Mouse (Mus musculus): ENCODE data around the gene Aurkb.

GRCm38 (mm10) chr11:69060448-69061254, 15.2 kb downstream of the Aurkb start:
- TF ChIP-seq HCFC1 (IDR thresholded peaks at IDR 0.05; ENCODE audit: borderline replicate concordance, insufficient read depth, low read length) (no peak), ZC3H11A (IDR thresholded peaks at IDR 0.05; ENCODE audit: borderline replicate concordance, low read depth, low read length) (no peak), ZNF384 (IDR thresholded peaks at IDR 0.05; ENCODE audit: low read depth, low read length) (no peak)
